Mouse (Mus musculus) layer of hippocampus, postnatal 25 days (tissue): ENCODE data around the gene Hoxb3. TPM values are rescaled to one million over a fixed set of nuclear protein-coding genes. Genes with fewer than 3 reads are reported as not detected.

Experiments
- DNase-seq, 2 experiments: peaks; one replicate each; pipeline ENCODE4 v3.0.0; 2022; ENCODE audit warnings: mixed read lengths in 2 of 2, low spot score in 1 of 2; ENCODE audit errors: extremely low spot score in 1 of 2
- total RNA-seq, 2 experiments: library from RNA; stranded (reverse); gene quantifications; 2 replicates each; pipeline ENCODE4 v1.2.3; 2021

Gene Hoxb3
- total RNA-seq, 2 experiments from 2014 or later: not detected

- DNase-seq: no peak
These were observed 11.9 kb downstream of the Hoxb3 start for GRCm38 (mm10) chr11:96334998-96335397.

GRCm38 (mm10) chr11:96336597-96336996 lies 13.5 kb downstream of the Hoxb3 start:
- DNase-seq: no peak

GRCm38 (mm10) chr11:96337026-96337425 lies 13.9 kb downstream of the Hoxb3 start:
- DNase-seq: no peak

- no peak for DNase-seq
These were observed 16.1 kb downstream of the Hoxb3 start for GRCm38 (mm10) chr11:96338957-96339855.

- no peak for DNase-seq
These were observed 17.7 kb downstream of the Hoxb3 start for GRCm38 (mm10) chr11:96340698-96341365.

GRCm38 (mm10) chr11:96341701-96342575 lies 18.8 kb downstream of the Hoxb3 start:
- no peak for DNase-seq

- no peak for DNase-seq
These were observed 19.4 kb downstream of the Hoxb3 start for GRCm38 (mm10) chr11:96342576-96342930.

- DNase-seq: no peak
These were observed 20.1 kb downstream of the Hoxb3 start for GRCm38 (mm10) chr11:96343206-96343745.

- no peak for DNase-seq
These were observed 21.1 kb downstream of the Hoxb3 start for GRCm38 (mm10) chr11:96344061-96344877.

- DNase-seq: no peak
These were observed 21.7 kb downstream of the Hoxb3 start for GRCm38 (mm10) chr11:96344878-96345159.

GRCm38 (mm10) chr11:96345220-96345892 lies 22.2 kb downstream of the Hoxb3 start:
- no peak for DNase-seq

- no peak for DNase-seq
These were observed 23.0 kb downstream of the Hoxb3 start for GRCm38 (mm10) chr11:96345893-96346806.

GRCm38 (mm10) chr11:96346916-96347520 lies 23.9 kb downstream of the Hoxb3 start:
- no peak for DNase-seq

GRCm38 (mm10) chr11:96347717-96348116 lies 24.6 kb downstream of the Hoxb3 start:
- DNase-seq: no peak

GRCm38 (mm10) chr11:96348141-96348928 lies 25.2 kb downstream of the Hoxb3 start:
- no peak for DNase-seq

- DNase-seq: no peak
These were observed 25.9 kb downstream of the Hoxb3 start for GRCm38 (mm10) chr11:96348988-96349387.
